Mouse (Mus musculus) hindbrain, embryonic 10.5 days (tissue): ENCODE results near the gene Nfil3. TPM values are rescaled to one million over a fixed set of nuclear protein-coding genes. Genes with fewer than 3 reads are reported as not detected.

Experiments used
- DNase-seq: peaks from one replicate; pipeline ENCODE4 v3.0.0-alpha.2; 2017; ENCODE audit warnings: low spot score
- H3K27ac ChIP-seq: fragments of 300-500 bp; sonication (generic); 2 replicates; pipeline ENCODE4 v1.5.1; 2016; ENCODE audit warnings: mild to moderate bottlenecking, moderate library complexity
- H3K27me3 ChIP-seq: fragments of 300-500 bp; sonication (generic); 2 replicates; pipeline ENCODE4 v1.6.1; 2016; ENCODE audit warnings: mild to moderate bottlenecking; ENCODE audit not compliant: poor library complexity, insufficient read depth, severe bottlenecking
- H3K36me3 ChIP-seq: fragments of 300-500 bp; sonication (generic); 2 replicates; pipeline ENCODE4 v1.6.1; 2016; ENCODE audit warnings: mild to moderate bottlenecking, moderate library complexity
- H3K4me1 ChIP-seq: fragments of 300-500 bp; sonication (generic); replicated peaks from 2 replicates; pipeline ENCODE4 v1.6.1; 2016; ENCODE audit warnings: mild to moderate bottlenecking
- H3K4me3 ChIP-seq: fragments of 300-500 bp; sonication (generic); 2 replicates; pipeline ENCODE4 v1.5.1; 2016; ENCODE audit warnings: mild to moderate bottlenecking, moderate library complexity
- H3K9me3 ChIP-seq: fragments of 300-500 bp; sonication (generic); 2 replicates; pipeline ENCODE4 v1.6.1; 2016; ENCODE audit warnings: mild to moderate bottlenecking, moderate library complexity
- WGBS: fragments of 180-500 bp; shearing (Covaris S2); methylation state at CpG from one replicate; pipeline ENCODE4 v1.1.7; 2016; 5-methylcytosine and 5-hydroxymethylcytosine counted together
- polyA plus RNA-seq: library from polyadenylated mRNA; unstranded; fragments of >200 nt; fragmentation: Nextera tagmentation; extraction: Ambion mirVana; gene quantifications from 2 replicates; pipeline ENCODE4 v1.2.1, GENCODE M21; 2016

The Nfil3 gene
- polyA plus RNA-seq, 1 experiment from 2014 or later, result 25.9 TPM

DNA sequence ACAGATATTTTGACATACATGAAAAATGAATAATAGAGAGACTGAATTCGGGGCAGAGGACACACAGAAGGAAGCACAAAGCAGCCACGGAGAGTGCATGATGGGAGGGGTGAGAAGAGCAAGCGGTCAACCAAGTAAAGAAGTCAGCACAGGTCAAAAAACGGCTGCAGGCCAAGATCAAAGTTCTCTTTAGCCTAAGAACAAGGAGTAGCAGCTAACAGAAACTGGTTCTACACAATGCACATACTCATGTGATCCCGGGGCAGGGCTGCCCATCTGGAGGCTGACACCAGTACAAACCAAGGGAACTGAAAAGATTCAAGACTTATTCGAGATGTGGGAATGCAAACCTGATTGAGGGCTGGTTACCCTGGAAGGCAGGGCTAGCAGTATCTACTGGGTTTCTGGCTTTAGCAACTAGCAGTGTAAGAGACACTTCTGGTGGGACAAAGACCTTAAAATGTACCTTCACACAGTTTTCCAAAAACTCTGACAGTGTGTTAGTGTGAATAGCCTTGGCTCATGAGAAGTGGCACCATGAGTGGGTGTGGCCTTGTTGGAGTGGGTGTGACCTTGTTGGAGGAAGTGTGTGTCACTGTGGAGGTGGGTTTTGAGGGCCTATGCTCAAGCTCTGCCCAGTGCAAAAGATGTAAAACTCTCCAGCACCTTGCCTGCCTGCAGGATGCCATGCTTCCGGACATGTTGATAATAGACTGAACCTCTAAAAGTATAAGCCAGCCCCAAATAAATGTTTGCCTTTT lies 59.6 kb downstream of the Nfil3 start:
- Histone ChIP-seq H3K36me3 (0 out of 2 replicates have a peak, but pooled peaks cover 7% of the 10 kb centered on the region), H3K4me3 (no peak overlapping the region), H3K9me3 (no peaks in the 10 kb centered on the region), H3K27me3 (no peaks in the 10 kb centered on the region), H3K4me1 (peaks cover 5% of the 10 kb centered on the region; the same call in 1 of the 2 replicates), H3K27ac (no peak overlapping the region)
- WGBS, result 73% methylated on average over 7 of the region's 7 CpGs
- no peak for DNase-seq

DNA sequence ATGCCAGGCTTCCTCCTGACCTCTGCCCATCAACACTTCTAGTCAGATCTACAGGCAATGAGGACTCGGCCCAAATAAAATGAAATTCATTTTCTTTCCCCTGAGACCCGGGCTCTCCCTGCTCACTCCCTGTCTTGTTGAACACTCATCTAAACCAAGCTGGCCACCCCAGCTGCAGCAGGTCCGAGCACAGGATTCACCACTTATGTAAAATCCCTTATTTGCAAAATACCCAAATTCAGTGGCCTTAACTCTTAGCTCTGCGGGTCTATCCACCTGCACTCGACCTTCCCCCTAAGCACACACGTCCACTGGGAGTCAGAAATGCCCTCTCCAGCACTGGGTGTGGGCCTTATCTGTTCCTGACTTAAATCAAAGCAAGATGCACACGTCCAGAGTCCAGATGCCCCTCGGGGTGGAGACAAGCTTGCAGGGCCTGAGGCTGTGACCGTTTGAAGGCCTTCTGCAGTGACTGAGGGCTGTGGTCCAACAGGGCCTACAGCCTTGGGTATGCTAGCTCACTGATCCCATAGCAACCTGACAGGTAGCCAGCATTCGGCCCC lies 61.0 kb downstream of the Nfil3 start:
- H3K27me3 ChIP-seq, result no peaks in the 10 kb centered on the region
- WGBS, result 78% methylated on average over 10 of the region's 10 CpGs
- no peaks in the 10 kb centered on the region for H3K9me3 ChIP-seq
- 0 out of 2 replicates have a peak, but pooled peaks cover 7% of the 10 kb centered on the region for H3K36me3 ChIP-seq
- H3K4me1 ChIP-seq, result peaks cover 10% of the 10 kb centered on the region; the same call in 1 of the 2 replicates
- no peak overlapping the region for H3K27ac ChIP-seq
- no peak overlapping the region for H3K4me3 ChIP-seq
- DNase-seq, result no peak

DNA sequence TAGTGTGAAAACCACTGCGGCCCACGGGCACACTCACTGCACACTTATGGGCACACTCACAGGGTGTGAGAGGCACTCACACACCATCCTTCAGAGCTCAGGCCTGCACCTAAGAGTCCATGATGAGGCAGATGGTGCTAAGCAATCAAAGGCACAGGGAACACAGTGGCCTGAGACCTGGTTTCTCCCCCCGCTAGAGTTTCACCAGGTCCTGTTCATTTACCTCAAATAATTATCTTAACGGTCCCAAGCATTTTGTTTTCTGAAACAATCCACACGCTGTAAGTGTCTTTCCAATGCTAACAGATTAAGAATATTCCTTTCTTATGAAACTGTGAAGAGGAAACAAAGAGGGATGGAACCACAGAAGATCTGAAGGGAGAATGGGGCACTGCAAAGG lies 62.5 kb downstream of the Nfil3 start:
- no peak for DNase-seq
- H3K27me3 ChIP-seq, result no peaks in the 10 kb centered on the region
- 0 out of 2 replicates have a peak, but pooled peaks cover 7% of the 10 kb centered on the region for H3K36me3 ChIP-seq
- no peak overlapping the region for H3K27ac ChIP-seq
- peaks cover 10% of the 10 kb centered on the region; the same call in 1 of the 2 replicates for H3K4me1 ChIP-seq
- 92% methylated on average over 5 of the region's 5 CpGs for WGBS
- H3K9me3 ChIP-seq, result no peaks in the 10 kb centered on the region
- H3K4me3 ChIP-seq, result no peak overlapping the region

Other genes starting within 250 kb of the Nfil3 start
- 38.3 and 44.5 TPM in 2 replicates for gene Auh, start 51.4 kb downstream of the Nfil3 start, polyA plus RNA-seq